Mouse (Mus musculus): ENCODE measurements around the gene Tpcn1.
"Not testable (repeated sequence)": the region's sequence is repeated elsewhere in the genome, so short reads cannot be mapped to it uniquely, and the experiment has no call there.

Tpcn1 gene

GRCm38 (mm10) chr5:120505781-120506180 is 82.7 kb downstream of the Tpcn1 start:
- no peak for DNase-seq

- peak; percentile 85 for DNase-seq
Measured at GRCm38 (mm10) chr5:120505368-120505767, 83.1 kb downstream of the Tpcn1 start.

GRCm38 (mm10) chr5:120503144-120503795 is 85.2 kb downstream of the Tpcn1 start, which contains the start of gene Plbd2:
TSS of gene Plbd2 (minus strand) at chr5:120503625.
- DNase-seq = peak; percentile 87

GRCm38 (mm10) chr5:120502675-120503143 is 85.8 kb downstream of the Tpcn1 start:
- no peak for DNase-seq

- no peak for DNase-seq
Measured at GRCm38 (mm10) chr5:120502147-120502621, 86.3 kb downstream of the Tpcn1 start.

- DNase-seq = not testable (repeated sequence)
Measured at GRCm38 (mm10) chr5:120500609-120501008, 87.9 kb downstream of the Tpcn1 start.

GRCm38 (mm10) chr5:120499202-120499601 is 89.3 kb downstream of the Tpcn1 start:
- DNase-seq = no peak

GRCm38 (mm10) chr5:120497071-120497470 is 91.4 kb downstream of the Tpcn1 start:
- no peak for DNase-seq

- DNase-seq = no peak
Measured at GRCm38 (mm10) chr5:120495703-120496226, 92.7 kb downstream of the Tpcn1 start.

- DNase-seq = no peak
Measured at GRCm38 (mm10) chr5:120495064-120495702, 93.3 kb downstream of the Tpcn1 start.

- DNase-seq = no peak
Measured at GRCm38 (mm10) chr5:120493873-120494395, 94.5 kb downstream of the Tpcn1 start.

- DNase-seq = no peak
Measured at GRCm38 (mm10) chr5:120493440-120493839, 95.0 kb downstream of the Tpcn1 start.

GRCm38 (mm10) chr5:120492437-120492836 is 96.0 kb downstream of the Tpcn1 start:
- DNase-seq = no peak

- DNase-seq = peak; percentile 35
Measured at GRCm38 (mm10) chr5:120490679-120491192, 97.7 kb downstream of the Tpcn1 start.

- DNase-seq = no peak
Measured at GRCm38 (mm10) chr5:120487844-120488243, 100.6 kb downstream of the Tpcn1 start.
